Mouse (Mus musculus) left cerebral cortex, adult 8-10 months (tissue): ENCODE results near the gene Tmem236. TPM values are rescaled to one million over a fixed set of nuclear protein-coding genes. Genes with fewer than 3 reads are reported as not detected.

Experiments used
- DNase-seq, 2 experiments: peaks; one replicate each; pipeline ENCODE4 v3.0.0; 2022; ENCODE audit warnings: low spot score in 2 of 2
- microRNA-seq, 2 experiments: library from miRNA; unstranded; fragments of <30 nt; microRNA quantifications; one replicate each; pipeline ENCODE4 v1.2.0; 2022
- total RNA-seq, 4 experiments: library from RNA; stranded (reverse); gene quantifications; 2 replicates each; pipeline ENCODE4 v1.2.4; 2022

Tmem236 gene
- total RNA-seq, 4 experiments from 2014 or later: 0.19 TPM; not detected in 3

GRCm38 (mm10) chr2:14249839-14250564, 75.7 kb downstream of the Tmem236 start:
- no peak for DNase-seq

GRCm38 (mm10) chr2:14251938-14252337, 77.6 kb downstream of the Tmem236 start:
- no peak for DNase-seq

GRCm38 (mm10) chr2:14258345-14258850, 84.1 kb downstream of the Tmem236 start:
- no peak for DNase-seq

GRCm38 (mm10) chr2:14262090-14262489, 87.8 kb downstream of the Tmem236 start:
- DNase-seq: no peak

- no peak for DNase-seq
Measured at GRCm38 (mm10) chr2:14269160-14269559, 94.8 kb downstream of the Tmem236 start.

Small RNA genes lying within 50 kb of the gene (microRNA-seq; reads per million reads assigned to microRNA genes)
- gene Mir511: 0 to 0.84 reads per million in 2 experiments

Other genes starting within 250 kb of the Tmem236 start
- gene Hacd1, start 118.4 kb upstream of the Tmem236 start, total RNA-seq: 10 to 100 TPM; 14.2 to 20.5 (median 17.0) TPM
- gene Stam, start 100.4 kb upstream of the Tmem236 start, total RNA-seq: 10 to 100 TPM; 86.1 to 97.0 (median 91.2) TPM
- 1 to 10 TPM; 3.2 to 5.0 (median 4.3) TPM for gene Mrc1, start 54.9 kb downstream of the Tmem236 start, total RNA-seq
- 10 to 100 TPM; 30.7 to 34.9 (median 31.6) TPM for gene Slc39a12, start 213.8 kb downstream of the Tmem236 start, total RNA-seq